Mouse (Mus musculus) liver, embryonic 16.5 days (tissue): ENCODE data around the gene Gli2. TPM values are rescaled to one million over a fixed set of nuclear protein-coding genes. Genes with fewer than 3 reads are reported as not detected.

Source experiments
- ATAC-seq: fragments of 200-750 bp; cut with Nextera tagmentation; 2 replicates; pipeline ENCODE4 v1.8.0; 2017; ENCODE audit warnings: low read depth, mild to moderate bottlenecking, moderate number of reproducible peaks, moderate library complexity
- H3K27ac ChIP-seq: fragments of 300-500 bp; sonication (generic); 2 replicates; pipeline ENCODE4 v1.5.1; 2014; ENCODE audit warnings: mild to moderate bottlenecking, low read length
- H3K27me3 ChIP-seq: fragments of 300-500 bp; sonication (generic); 2 replicates; pipeline ENCODE4 v1.6.1; 2014; ENCODE audit warnings: low read depth, low read length, mixed read lengths; ENCODE audit not compliant: control insufficient read depth, insufficient read depth
- H3K36me3 ChIP-seq: fragments of 300-500 bp; sonication (generic); 2 replicates; pipeline ENCODE4 v1.6.1; 2014; ENCODE audit warnings: mild to moderate bottlenecking; ENCODE audit not compliant: control insufficient read depth, insufficient read depth
- H3K4me1 ChIP-seq: fragments of 300-500 bp; sonication (generic); 2 replicates; pipeline ENCODE4 v1.6.1; 2014; ENCODE audit warnings: low read depth, low read length, mixed read lengths; ENCODE audit not compliant: control insufficient read depth
- H3K4me2 ChIP-seq: fragments of 300-500 bp; sonication (generic); 2 replicates; pipeline ENCODE4 v1.6.1; 2014; ENCODE audit warnings: low read depth, low read length, mixed read lengths
- H3K4me3 ChIP-seq: fragments of 300-500 bp; sonication (generic); 2 replicates; pipeline ENCODE4 v1.5.1; 2014; ENCODE audit warnings: low read depth, mild to moderate bottlenecking, low read length
- H3K9ac ChIP-seq: fragments of 300-500 bp; sonication (generic); 2 replicates; pipeline ENCODE4 v1.6.1; 2014; ENCODE audit warnings: low read depth, low read length
- H3K9me3 ChIP-seq: fragments of 300-500 bp; sonication (generic); replicated peaks from 2 replicates; pipeline ENCODE4 v1.6.1; 2016; ENCODE audit warnings: low read length; ENCODE audit not compliant: control insufficient read depth
- WGBS: fragments of 180-500 bp; shearing (Covaris S2); extraction: QIAGEN DNeasy Blood & Tissue Kit; methylation state at CpG from one replicate; pipeline ENCODE4 v1.1.7; 2014; ENCODE audit not compliant: insufficient replicate concordance; 5-methylcytosine and 5-hydroxymethylcytosine counted together
- polyA plus RNA-seq: library from polyadenylated mRNA; unstranded; fragments of >200 nt; fragmentation: Nextera tagmentation; extraction: Ambion mirVana; gene quantifications from 2 replicates; pipeline ENCODE4 v1.2.1, GENCODE M21; 2015

Gli2 gene
- polyA plus RNA-seq, result 0.20 and 0.54 TPM in 2 replicates

GRCm38 (mm10) chr1:119053402-119053841 lies at the start of gene Gli2:
Gli2 (minus strand) TSS chr1:119053619.
- ATAC-seq, result peak; percentile 51; the same call in 1 of the 2 replicates
- H3K27ac ChIP-seq, result no peak within 1 kb of the TSS
- under 1% methylated on average over 38 of the region's 42 CpGs for WGBS

GRCm38 (mm10) chr1:119097921-119098521 lies 44.6 kb upstream of the Gli2 start:
- Histone ChIP-seq H3K4me1 (no peaks in the 10 kb centered on the region), H3K36me3 (no peaks in the 10 kb centered on the region), H3K4me2 (no peak overlapping the region), H3K27ac (no peak overlapping the region), H3K9me3 (no peaks in the 10 kb centered on the region), H3K9ac (no peak overlapping the region), H3K4me3 (no peak overlapping the region), H3K27me3 (no peaks in the 10 kb centered on the region)
- 42% methylated on average over 13 of the region's 13 CpGs for WGBS
- no peak for ATAC-seq

More at GRCm38 (mm10) chr1:119053402-119053841, at the start of gene Gli2:
- Histone ChIP-seq H3K4me2 (peak within 1 kb of the TSS; percentile 67), H3K4me1 (no peaks in the 10 kb centered on the region), H3K9me3 (no peaks in the 10 kb centered on the region), H3K27me3 (peaks cover 68% of the 10 kb centered on the region), H3K36me3 (no peaks in the 10 kb centered on the region), H3K9ac (no peak within 1 kb of the TSS), H3K4me3 (peak within 1 kb of the TSS; percentile 45)

DNA sequence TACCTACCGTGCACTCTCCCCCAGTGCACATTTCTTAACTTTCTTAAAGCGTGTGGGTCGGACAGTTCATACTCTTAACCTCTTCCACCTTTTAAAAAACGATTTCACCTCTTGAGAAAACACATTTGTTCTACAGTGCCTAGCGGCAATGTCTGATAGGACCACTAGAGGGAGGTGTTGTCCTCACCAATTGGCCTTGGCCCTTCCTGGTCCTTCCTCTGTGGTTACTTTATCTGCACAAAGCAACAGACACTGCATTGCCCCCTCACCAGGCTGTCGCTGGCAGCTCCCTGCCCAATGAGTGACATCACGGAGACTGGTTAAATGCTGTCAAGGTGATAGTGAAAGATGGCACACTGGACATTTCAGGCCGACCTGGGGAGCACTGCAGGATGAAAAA lies 40.3 kb upstream of the Gli2 start:
- Histone ChIP-seq H3K4me1 (no peaks in the 10 kb centered on the region), H3K27ac (no peak overlapping the region), H3K9ac (no peak overlapping the region), H3K36me3 (no peaks in the 10 kb centered on the region), H3K9me3 (no peaks in the 10 kb centered on the region), H3K27me3 (no peaks in the 10 kb centered on the region), H3K4me3 (no peak overlapping the region), H3K4me2 (no peak overlapping the region)
- ATAC-seq, result no peak
- 5% methylated on average over 8 of the region's 8 CpGs for WGBS

DNA sequence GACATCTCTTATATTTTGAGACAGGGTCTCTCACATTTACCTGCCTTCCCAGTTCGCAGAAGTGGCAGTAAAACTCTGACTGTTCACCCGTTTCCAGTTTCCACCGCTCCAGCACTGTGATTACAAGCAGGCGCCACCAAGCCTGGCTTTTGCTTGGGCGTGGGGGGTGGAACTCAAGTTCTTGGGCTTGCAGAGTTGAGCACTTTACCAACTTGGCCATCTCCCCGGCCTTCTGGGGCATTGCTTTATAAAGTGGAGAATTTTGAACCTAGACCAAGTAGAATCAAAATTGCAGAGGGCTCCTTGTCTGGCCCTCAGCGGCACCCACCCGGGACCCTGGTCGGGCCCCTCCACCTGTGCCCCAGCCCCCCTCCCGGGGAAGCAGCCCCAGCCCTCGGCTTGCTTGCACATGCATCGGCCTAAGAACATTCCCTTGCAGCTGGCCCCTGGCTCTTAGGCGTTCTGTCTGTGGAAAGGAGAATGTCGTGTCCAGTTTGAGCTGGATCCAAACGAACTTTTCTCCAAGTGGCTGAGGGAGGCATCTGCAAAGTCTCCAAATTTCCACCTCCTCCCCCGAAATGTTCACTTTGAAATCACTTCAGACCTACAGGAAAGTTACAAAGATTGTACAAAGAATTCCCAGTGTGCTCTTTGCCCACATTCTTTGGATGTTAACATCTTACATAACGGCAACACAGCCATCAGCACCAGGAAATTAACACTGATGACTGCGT lies 36.6 kb upstream of the Gli2 start:
- no peak overlapping the region for H3K4me2 ChIP-seq
- no peaks in the 10 kb centered on the region for H3K27me3 ChIP-seq
- no peak overlapping the region for H3K4me3 ChIP-seq
- no peak overlapping the region for H3K27ac ChIP-seq
- no peak for ATAC-seq
- H3K4me1 ChIP-seq, result no peaks in the 10 kb centered on the region
- H3K9me3 ChIP-seq, result no peaks in the 10 kb centered on the region
- no peaks in the 10 kb centered on the region for H3K36me3 ChIP-seq
- 62% methylated on average over 18 of the region's 18 CpGs for WGBS
- H3K9ac ChIP-seq, result no peak overlapping the region

DNA sequence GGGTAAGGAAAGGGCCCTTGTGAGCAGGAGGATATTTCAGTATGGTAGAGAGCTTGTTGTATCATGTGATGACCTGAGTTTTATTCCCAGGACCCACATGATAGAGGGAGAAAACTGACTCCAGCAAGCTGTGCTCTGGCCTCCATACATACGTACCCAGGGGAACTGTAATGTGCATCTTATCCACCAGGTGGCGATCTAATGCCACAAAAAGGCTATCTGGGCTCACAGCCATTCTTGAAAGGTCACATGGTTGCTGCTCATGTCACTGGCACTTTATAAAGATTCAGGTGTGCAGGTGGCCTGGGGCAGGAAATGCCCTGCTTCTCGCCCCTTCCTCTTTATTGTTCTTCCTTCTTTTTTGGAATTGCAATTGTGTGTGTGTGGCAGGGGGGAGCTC lies 34.1 kb upstream of the Gli2 start:
- no peaks in the 10 kb centered on the region for H3K27me3 ChIP-seq
- no peak overlapping the region for H3K9ac ChIP-seq
- H3K4me3 ChIP-seq, result no peak overlapping the region
- H3K36me3 ChIP-seq, result no peaks in the 10 kb centered on the region
- no peaks in the 10 kb centered on the region for H3K9me3 ChIP-seq
- WGBS, result 13% methylated on average over 3 of the region's 3 CpGs
- no peak overlapping the region for H3K27ac ChIP-seq
- no peaks in the 10 kb centered on the region for H3K4me1 ChIP-seq
- H3K4me2 ChIP-seq, result no peak overlapping the region
- ATAC-seq, result peak; percentile 30; the same call in 1 of the 2 replicates

DNA sequence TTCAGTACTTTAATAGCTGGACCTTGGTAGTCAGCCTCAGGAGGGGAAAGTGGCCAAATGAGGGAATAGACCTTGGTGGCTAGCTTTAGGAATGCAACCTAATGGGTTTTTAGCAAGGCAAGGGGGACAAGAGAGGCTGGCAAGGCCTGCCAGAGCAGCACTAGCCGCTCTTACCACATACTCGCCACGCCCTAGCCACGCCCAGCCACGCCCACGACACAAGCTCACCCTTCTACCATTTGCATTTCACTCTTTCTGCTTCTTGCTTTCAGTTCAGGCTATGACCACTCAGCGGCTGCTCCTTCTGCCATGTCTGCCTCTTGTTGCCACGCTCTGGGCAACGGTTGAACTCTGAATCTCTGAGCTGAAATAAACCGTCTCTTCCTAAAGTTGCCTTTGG lies 32.4 kb upstream of the Gli2 start:
- Histone ChIP-seq H3K27me3 (no peaks in the 10 kb centered on the region), H3K4me2 (no peak overlapping the region), H3K4me1 (no peaks in the 10 kb centered on the region), H3K9me3 (no peaks in the 10 kb centered on the region), H3K27ac (no peak overlapping the region), H3K36me3 (no peaks in the 10 kb centered on the region), H3K9ac (no peak overlapping the region), H3K4me3 (no peak overlapping the region)
- WGBS, result 35% methylated on average over 10 of the region's 10 CpGs
- ATAC-seq, result no peak

GRCm38 (mm10) chr1:119083468-119083921 lies 30.1 kb upstream of the Gli2 start:
- WGBS, result 20% methylated on average over 10 of the region's 10 CpGs
- no peak for ATAC-seq
- H3K9me3 ChIP-seq, result no peaks in the 10 kb centered on the region
- no peaks in the 10 kb centered on the region for H3K36me3 ChIP-seq
- H3K4me3 ChIP-seq, result no peak overlapping the region
- H3K4me1 ChIP-seq, result no peaks in the 10 kb centered on the region
- no peaks in the 10 kb centered on the region for H3K27me3 ChIP-seq
- H3K27ac ChIP-seq, result no peak overlapping the region
- H3K4me2 ChIP-seq, result no peak overlapping the region
- no peak overlapping the region for H3K9ac ChIP-seq

- WGBS, result 33% methylated on average over 12 of the region's 12 CpGs
- no peak overlapping the region for H3K27ac ChIP-seq
- no peaks in the 10 kb centered on the region for H3K36me3 ChIP-seq
- no peaks in the 10 kb centered on the region for H3K4me1 ChIP-seq
- H3K27me3 ChIP-seq, result peaks cover 2% of the 10 kb centered on the region; the same call in 1 of the 2 replicates
- no peak overlapping the region for H3K4me2 ChIP-seq
- H3K9me3 ChIP-seq, result no peaks in the 10 kb centered on the region
- no peak for ATAC-seq
- H3K4me3 ChIP-seq, result no peak overlapping the region
- H3K9ac ChIP-seq, result no peak overlapping the region
These were observed 29.0 kb upstream of the Gli2 start for GRCm38 (mm10) chr1:119082231-119082991.
